Mouse (Mus musculus) heart, embryonic 14.5 days (tissue): ENCODE data around the gene Zgrf1. TPM values are rescaled to one million over a fixed set of nuclear protein-coding genes. Genes with fewer than 3 reads are reported as not detected.

Source experiments
- ATAC-seq: fragments of 200-750 bp; cut with Nextera tagmentation; 2 replicates; pipeline ENCODE4 v1.8.0; 2017; ENCODE audit warnings: low read depth, moderate TSS enrichment; ENCODE audit not compliant: insufficient number of reproducible peaks, insufficient read depth, low FRiP score
- H3K27ac ChIP-seq, 2 experiments: fragments of 200-500 bp in 1 of 2; fragments of 300-500 bp in 1 of 2; sonication (generic) in 1 of 2; replicated peaks in 1 of 2; 2 replicates each; pipeline ENCODE4 v1.5.1; 2012 to 2014; ENCODE audit warnings: low read depth in 2 of 2, low read length in 2 of 2, control low read depth in 1 of 2, mild to moderate bottlenecking in 1 of 2, mixed read lengths in 1 of 2; ENCODE audit not compliant: control insufficient read depth in 1 of 2, insufficient read depth in 1 of 2
- H3K27me3 ChIP-seq: fragments of 300-500 bp; sonication (generic); 2 replicates; pipeline ENCODE4 v1.6.1; 2014; ENCODE audit warnings: mild to moderate bottlenecking, low read length, control low read depth; ENCODE audit not compliant: control insufficient read depth, insufficient read depth
- H3K36me3 ChIP-seq: fragments of 300-500 bp; sonication (generic); 2 replicates; pipeline ENCODE4 v1.6.1; 2014; ENCODE audit warnings: mild to moderate bottlenecking, control low read depth, low read length, mixed read lengths; ENCODE audit not compliant: control insufficient read depth, insufficient read depth
- H3K4me1 ChIP-seq, 2 experiments: fragments of 200-500 bp in 1 of 2; fragments of 300-500 bp in 1 of 2; sonication (generic) in 1 of 2; 2 replicates each; pipeline ENCODE4 v1.6.1; 2012 to 2014; ENCODE audit warnings: low read length in 2 of 2, control low read depth in 1 of 2, mixed read lengths in 1 of 2; ENCODE audit not compliant: control insufficient read depth in 2 of 2, insufficient read depth in 2 of 2
- H3K4me2 ChIP-seq: fragments of 300-500 bp; sonication (generic); 2 replicates; pipeline ENCODE4 v1.6.1; 2014; ENCODE audit warnings: mild to moderate bottlenecking, low read length
- H3K4me3 ChIP-seq, 2 experiments: fragments of 200-500 bp in 1 of 2; fragments of 300-500 bp in 1 of 2; sonication (generic) in 1 of 2; 2 replicates each; pipeline ENCODE4 v1.5.1; 2012 to 2014; ENCODE audit warnings: low read length in 2 of 2, mild to moderate bottlenecking in 2 of 2, control low read depth in 1 of 2, low read depth in 1 of 2, moderate library complexity in 1 of 2; ENCODE audit not compliant: control insufficient read depth in 1 of 2, insufficient read depth in 1 of 2
- H3K9ac ChIP-seq: fragments of 300-500 bp; sonication (generic); 2 replicates; pipeline ENCODE4 v1.6.1; 2014; ENCODE audit warnings: mild to moderate bottlenecking, low read length
- H3K9me3 ChIP-seq: fragments of 300-500 bp; sonication (generic); 2 replicates; pipeline ENCODE4 v1.6.1; 2016; ENCODE audit warnings: low read length, control low read depth; ENCODE audit not compliant: control insufficient read depth
- WGBS: fragments of 180-500 bp; shearing (Covaris S2); extraction: QIAGEN DNeasy Blood & Tissue Kit; methylation state at CpG from one replicate; pipeline ENCODE4 v1.1.7; 2014; 5-methylcytosine and 5-hydroxymethylcytosine counted together
- polyA plus RNA-seq: library from polyadenylated mRNA; unstranded; fragments of >200 nt; fragmentation: Nextera tagmentation; extraction: Ambion mirVana; gene quantifications from 2 replicates; pipeline ENCODE4 v1.2.1, GENCODE M21; 2014

Gene Zgrf1
- polyA plus RNA-seq, 1 experiment from 2014 or later, result 8.8 TPM

DNA sequence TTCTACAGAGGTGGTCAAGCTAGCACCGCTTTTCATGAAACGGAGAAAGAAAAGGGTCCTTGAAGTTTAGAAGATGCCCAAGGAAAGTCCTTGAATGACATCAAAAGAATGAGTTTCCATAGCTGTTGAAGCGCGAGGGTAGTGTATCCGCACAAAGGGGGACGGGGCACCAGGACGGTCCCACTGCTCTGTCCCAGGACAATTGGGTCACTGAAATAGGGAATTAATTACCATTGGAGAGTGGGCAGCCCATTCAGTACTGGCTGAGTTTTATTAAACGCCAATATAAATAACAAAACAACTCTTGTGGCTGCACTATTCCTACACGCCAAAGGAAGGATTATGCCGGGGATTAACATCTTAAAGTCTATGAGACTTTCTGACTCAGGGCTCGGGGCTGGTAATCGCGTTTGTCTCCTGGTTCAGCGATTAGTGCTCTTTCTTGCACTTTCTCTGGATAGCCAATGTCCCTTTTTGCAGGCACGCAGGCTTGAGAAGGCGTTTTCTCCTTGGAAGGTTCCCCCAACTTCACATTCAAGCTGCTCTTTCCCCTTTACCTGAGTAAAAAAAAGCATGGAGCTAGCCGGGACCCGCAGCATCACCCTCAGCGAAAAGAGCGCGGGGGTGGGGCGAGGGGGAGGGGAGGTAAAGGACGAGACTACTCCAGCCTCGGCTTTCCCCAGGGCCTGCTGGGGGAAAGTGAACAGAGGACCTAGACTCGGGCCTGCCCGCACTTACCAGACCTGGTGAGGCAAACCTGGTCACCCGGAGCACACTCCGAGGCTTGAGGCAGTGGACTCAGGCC, 74.1 kb downstream of the Zgrf1 start:
- Histone ChIP-seq H3K9ac (no peak overlapping the region), H3K9me3 (no peaks in the 10 kb centered on the region), H3K4me2 (no peak overlapping the region), H3K27me3 (peaks cover 83% of the 10 kb centered on the region), H3K4me3 (no peak overlapping the region), H3K36me3 (no peaks in the 10 kb centered on the region), H3K4me1 (peaks cover 0 to 15% of the 10 kb centered on the region in 2 experiments; a peak in 3 of 4 replicates), H3K27ac (no peak overlapping the region)
- ATAC-seq, result no peak
- WGBS, result 2% methylated on average over 27 of the region's 28 CpGs

DNA sequence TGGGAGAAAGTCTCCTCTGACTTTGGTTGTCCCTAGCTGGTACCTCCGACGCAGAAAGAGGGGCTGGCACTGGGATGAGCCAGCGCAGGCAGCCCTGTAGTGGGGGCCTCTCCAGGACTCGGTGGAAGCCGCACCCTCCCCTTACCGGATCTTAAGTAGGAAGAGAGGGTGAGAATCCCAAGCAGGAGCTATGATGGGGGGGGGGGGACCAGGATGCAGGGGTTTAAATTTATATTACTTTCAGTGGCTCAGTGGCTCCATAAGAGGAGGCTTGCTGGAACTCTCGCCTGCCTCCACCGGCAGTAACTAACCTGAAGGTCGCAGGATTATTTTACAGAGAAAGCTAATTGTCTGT, 74.6 kb downstream of the Zgrf1 start:
- H3K9me3 ChIP-seq, result no peaks in the 10 kb centered on the region
- 0 out of 4 replicates have a peak overlapping the region, but pooled peaks of 1 of the 2 experiments have one; percentile 6 for H3K4me3 ChIP-seq
- WGBS, result under 1% methylated on average over 9 of the region's 9 CpGs

DNA sequence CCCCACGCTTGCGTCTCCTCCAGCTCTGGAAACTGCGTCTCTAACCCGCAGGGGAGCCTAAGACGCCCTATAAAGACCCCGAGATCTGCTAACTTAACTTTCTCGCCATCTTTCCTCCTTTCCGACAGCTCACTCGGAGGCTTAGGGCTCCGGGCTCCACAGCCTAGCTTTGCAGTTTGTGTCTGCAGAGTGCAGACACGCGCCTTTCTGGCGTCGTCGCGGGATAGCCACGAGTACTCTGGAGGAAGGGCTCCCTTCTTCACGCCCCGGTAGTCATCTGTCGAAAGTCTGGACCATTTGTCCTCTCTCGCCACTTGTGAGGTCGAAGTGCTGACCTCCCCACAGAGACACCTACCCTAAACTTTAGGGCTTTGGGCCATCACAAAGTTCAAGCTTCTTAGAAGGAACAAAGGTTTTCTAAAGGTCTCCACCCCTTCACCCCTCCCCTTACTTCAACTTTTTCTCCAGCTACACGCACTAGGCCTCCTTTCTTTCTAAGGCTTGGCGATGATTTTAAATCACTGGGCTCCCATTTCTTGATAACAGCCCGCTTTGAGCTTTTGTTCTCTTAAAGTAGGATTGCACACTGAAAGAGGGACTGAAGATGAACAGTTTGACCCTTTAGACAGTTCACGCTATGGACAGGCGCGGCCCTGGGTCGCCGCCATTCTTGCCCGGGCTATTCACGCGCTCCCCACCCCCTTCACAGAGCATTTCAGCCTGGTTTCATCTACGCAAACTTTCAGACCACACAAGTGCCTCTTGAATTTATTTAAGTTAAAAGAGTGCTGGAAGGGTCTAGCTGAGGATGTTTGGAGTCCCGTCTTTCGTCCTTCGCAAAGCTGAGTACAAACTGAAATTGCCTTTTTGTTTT, 75.3 kb downstream of the Zgrf1 start:
- WGBS, result 3% methylated on average over 37 of the region's 37 CpGs
- no peak for ATAC-seq

More for the DNA sequence above, 74.6 kb downstream of the Zgrf1 start:
- Histone ChIP-seq H3K4me1 (peaks cover 0 to 21% of the 10 kb centered on the region in 2 experiments; a peak in 3 of 4 replicates), H3K27ac (no peak overlapping the region), H3K9ac (no peak overlapping the region), H3K4me2 (0 out of 2 replicates have a peak overlapping the region, but pooled peaks have one; percentile 25), H3K36me3 (no peaks in the 10 kb centered on the region), H3K27me3 (peaks cover 88% of the 10 kb centered on the region)
- ATAC-seq, result no peak

DNA sequence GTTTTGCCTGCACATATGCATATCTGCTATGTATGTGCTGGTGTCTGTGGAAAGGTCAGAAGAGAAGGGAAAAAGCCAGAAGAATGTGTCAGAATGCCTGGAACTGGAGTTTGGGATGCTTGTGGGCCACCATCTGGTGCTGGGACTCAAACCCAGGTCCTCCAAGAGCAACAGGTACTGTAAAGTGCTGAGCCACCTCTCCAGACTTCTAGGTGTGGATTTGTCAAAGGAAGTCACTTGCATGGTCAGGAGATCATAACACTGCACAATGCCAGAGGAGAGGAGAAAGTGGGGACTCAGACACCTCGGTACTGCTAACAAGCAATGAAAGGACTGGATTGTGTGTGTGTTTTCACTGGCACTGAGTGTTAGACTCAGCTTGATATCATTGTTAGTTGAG, 76.9 kb downstream of the Zgrf1 start:
- Histone ChIP-seq H3K9me3 (no peaks in the 10 kb centered on the region), H3K27ac (no peak overlapping the region), H3K27me3 (peaks cover 97% of the 10 kb centered on the region), H3K4me3 (no peak overlapping the region), H3K9ac (no peak overlapping the region), H3K36me3 (no peaks in the 10 kb centered on the region), H3K4me2 (no peak overlapping the region), H3K4me1 (peaks cover 2 to 33% of the 10 kb centered on the region in 2 experiments; a peak in 3 of 4 replicates)
- WGBS, result 13% methylated on average over 1 of the region's 1 CpGs
- ATAC-seq, result no peak

More for the DNA sequence above, 75.3 kb downstream of the Zgrf1 start:
- 0 out of 4 replicates have a peak overlapping the region, but pooled peaks of 1 of the 2 experiments have one; percentile 6 for H3K4me3 ChIP-seq
- no peak overlapping the region for H3K27ac ChIP-seq
- H3K4me1 ChIP-seq, result peaks cover 0 to 27% of the 10 kb centered on the region in 2 experiments; a peak in 3 of 4 replicates
- no peaks in the 10 kb centered on the region for H3K36me3 ChIP-seq
- 0 out of 2 replicates have a peak overlapping the region, but pooled peaks have one; percentile 25 for H3K4me2 ChIP-seq
- no peak overlapping the region for H3K9ac ChIP-seq
- H3K27me3 ChIP-seq, result peaks cover 94% of the 10 kb centered on the region
- H3K9me3 ChIP-seq, result no peaks in the 10 kb centered on the region

DNA sequence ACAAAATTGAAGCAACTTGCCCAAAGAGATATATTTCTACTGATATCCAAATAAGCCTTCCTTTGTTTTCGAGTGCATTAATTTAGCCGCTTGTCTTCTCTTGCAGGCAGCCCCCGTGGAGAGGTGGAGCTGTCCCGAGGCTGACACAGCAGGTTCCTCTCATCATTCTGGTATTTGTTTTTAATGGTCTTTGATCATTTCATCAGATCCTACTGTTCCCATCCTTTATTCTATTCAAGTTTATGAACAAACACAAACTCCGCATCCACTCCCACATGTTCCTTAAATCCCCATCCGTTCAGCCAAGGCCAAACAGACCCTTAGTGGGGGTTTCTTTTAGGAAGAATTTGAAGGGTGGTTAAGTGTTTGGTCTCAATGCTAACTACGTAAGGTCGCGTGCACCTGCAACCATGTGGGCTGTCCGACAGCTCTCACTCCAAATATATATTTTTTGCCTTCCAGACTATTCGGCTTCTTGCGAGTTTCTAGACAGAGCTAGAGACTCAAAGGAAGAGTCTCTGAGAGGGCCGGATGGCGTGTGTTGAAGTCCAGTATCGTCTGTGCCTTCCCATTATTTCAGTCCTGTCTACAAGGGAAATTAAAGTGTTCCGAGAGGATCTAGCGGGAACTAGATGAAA, 77.6 kb downstream of the Zgrf1 start:
- Histone ChIP-seq H3K27ac (no peak overlapping the region), H3K9me3 (no peaks in the 10 kb centered on the region), H3K4me3 (no peak overlapping the region), H3K4me1 (peaks cover 2 to 28% of the 10 kb centered on the region in 2 experiments; a peak in 3 of 4 replicates), H3K36me3 (no peaks in the 10 kb centered on the region), H3K9ac (no peak overlapping the region), H3K4me2 (no peak overlapping the region), H3K27me3 (peaks cover 95% of the 10 kb centered on the region)
- no peak for ATAC-seq
- 9% methylated on average over 17 of the region's 17 CpGs for WGBS

DNA sequence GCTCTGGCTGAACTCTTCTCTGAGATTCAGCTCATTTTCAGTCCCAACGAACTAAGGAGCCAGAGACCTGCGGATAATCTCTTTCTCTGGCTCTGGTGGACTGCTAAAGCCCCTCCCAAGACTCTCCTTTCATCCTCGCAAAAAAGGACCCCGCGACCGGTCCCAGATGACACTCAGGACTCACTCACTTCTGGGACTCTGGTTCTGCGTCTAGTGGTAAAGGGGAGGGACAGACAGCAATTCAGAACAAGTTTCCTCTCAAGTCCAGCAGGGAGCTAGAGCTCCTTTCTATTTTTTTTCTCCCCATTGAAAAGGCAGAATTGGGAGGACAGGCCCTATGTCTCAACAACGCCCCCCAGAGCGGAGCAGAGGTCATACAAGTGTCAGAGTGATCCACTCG, 78.3 kb downstream of the Zgrf1 start:
- Histone ChIP-seq H3K27me3 (peaks cover 94% of the 10 kb centered on the region), H3K9ac (no peak overlapping the region), H3K27ac (no peak overlapping the region), H3K36me3 (no peaks in the 10 kb centered on the region), H3K4me3 (no peak overlapping the region), H3K9me3 (no peaks in the 10 kb centered on the region), H3K4me1 (peaks cover 2 to 28% of the 10 kb centered on the region in 2 experiments; a peak in 3 of 4 replicates), H3K4me2 (no peak overlapping the region)
- 1% methylated on average over 10 of the region's 10 CpGs for WGBS
- ATAC-seq, result no peak

DNA sequence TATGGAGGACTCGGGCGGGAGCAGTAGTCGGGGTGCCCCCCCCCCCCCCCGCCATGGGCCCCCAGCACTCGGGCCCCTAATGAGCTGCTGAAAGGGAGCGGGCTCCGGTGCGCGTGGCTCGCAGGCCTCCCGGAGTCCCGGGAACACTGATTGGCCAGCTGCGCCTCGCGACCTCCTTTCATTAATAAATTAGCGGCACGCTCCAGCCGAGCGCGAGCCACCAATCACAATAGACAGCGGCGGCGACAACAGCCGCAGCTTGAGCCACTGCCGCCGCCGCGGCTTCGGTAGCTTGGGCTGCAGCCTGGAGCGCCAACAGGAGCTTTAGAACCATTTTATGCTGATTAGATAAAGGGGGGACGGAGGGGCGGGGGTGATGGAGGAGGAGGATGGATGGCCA, 79.2 kb downstream of the Zgrf1 start:
- no peak overlapping the region; the same call in 1 of the 2 replicates for H3K9ac ChIP-seq
- peaks cover 2 to 28% of the 10 kb centered on the region in 2 experiments; a peak in 3 of 4 replicates for H3K4me1 ChIP-seq
- peaks cover 94% of the 10 kb centered on the region for H3K27me3 ChIP-seq
- H3K36me3 ChIP-seq, result no peaks in the 10 kb centered on the region
- peak overlapping the region; percentile 95 for H3K4me2 ChIP-seq
- H3K4me3 ChIP-seq, result peak overlapping the region; percentile 27 to 50
- under 1% methylated on average over 30 of the region's 32 CpGs for WGBS
- no peaks in the 10 kb centered on the region for H3K9me3 ChIP-seq
- no peak for ATAC-seq
- no peak overlapping the region for H3K27ac ChIP-seq
